Mouse (Mus musculus) lung, postnatal 10 days (tissue): Measurements from ENCODE around the gene Ccl28.
"Not testable (repeated sequence)": the region's sequence is repeated elsewhere in the genome, so short reads cannot be mapped to it uniquely, and the experiment has no call there.

Experiments
- DNase-seq: peaks from one replicate; pipeline ENCODE4 v3.0.0; 2021

Gene Ccl28

GRCm38 (mm10) chr13:119623634-119624033 lies at the start of gene Ccl28:
TSS of gene Ccl28 (plus strand) at chr13:119623819.
- no peak for DNase-seq

DNA sequence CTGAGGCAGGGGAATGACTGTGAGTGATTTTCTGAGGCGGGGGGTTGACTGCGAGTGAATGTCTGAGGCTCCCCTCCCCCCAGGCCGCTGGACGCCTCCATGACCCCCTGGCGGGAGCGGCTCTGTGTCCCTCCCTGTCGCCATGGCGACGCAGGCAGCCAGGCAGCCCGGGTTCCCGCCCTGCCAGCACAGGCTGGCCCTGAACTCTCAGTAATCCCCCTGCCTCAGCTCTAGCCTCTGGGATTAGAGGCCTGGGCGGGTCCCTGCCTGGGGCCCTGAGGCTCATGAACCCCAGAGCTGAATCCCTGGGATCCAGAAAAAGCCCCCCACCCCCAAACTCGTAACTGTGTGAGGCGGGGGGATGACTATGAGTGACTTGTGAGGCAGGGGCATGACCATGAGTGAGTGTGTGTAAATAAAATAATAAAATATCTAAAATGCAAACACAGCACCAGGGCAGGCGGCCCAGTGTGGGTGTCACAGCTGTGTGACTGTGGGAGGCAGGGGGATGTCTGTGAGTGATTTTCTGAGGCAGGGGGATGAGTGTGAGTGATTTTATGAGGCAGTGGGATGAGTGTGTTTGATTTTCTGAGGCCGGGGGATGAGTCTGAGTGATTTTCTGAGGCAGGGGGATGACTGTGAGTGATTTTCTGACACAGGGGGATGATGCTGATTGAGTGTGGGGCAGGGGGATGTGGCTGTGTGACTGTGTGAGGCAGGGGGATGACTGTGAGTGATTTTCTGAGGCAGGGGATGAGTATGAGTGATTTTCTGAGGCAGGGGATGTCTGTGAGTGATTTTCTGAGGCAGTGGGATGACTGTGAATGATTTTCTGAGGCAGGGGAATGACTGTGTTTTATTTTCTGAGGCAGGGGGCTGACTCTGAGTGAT lies 27.1 kb upstream of the Ccl28 start:
- peak; percentile 36 for DNase-seq

GRCm38 (mm10) chr13:119598466-119598865 lies 25.2 kb upstream of the Ccl28 start:
- DNase-seq = peak; percentile 28

DNA sequence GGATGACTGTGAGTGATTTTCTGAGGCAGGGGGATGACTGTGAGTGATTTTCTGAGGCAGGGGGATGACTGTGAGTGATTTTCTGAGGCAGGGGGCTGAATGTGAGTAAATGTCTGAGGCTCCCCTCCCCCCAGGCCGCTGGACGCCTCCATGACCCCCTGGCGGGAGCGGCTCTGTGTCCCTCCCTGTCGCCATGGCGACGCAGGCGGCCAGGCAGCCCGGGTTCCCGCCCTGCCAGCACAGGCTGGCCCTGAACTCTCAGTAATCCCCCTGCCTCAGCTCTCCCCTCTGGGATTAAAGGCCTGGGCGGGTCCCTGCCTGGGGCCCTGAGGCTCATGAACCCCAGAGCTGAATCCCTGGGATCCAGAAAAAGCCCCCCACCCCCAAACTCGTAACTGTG lies 24.6 kb upstream of the Ccl28 start:
- peak; percentile 42 for DNase-seq

GRCm38 (mm10) chr13:119599498-119599897 lies 24.1 kb upstream of the Ccl28 start:
- not testable (repeated sequence) for DNase-seq

GRCm38 (mm10) chr13:119600166-119600565 lies 23.5 kb upstream of the Ccl28 start:
- peak; percentile 62 for DNase-seq

GRCm38 (mm10) chr13:119602688-119603331 lies 20.8 kb upstream of the Ccl28 start:
- peak; percentile 72 for DNase-seq

GRCm38 (mm10) chr13:119603890-119604289 lies 19.7 kb upstream of the Ccl28 start:
- not testable (repeated sequence) for DNase-seq

DNA sequence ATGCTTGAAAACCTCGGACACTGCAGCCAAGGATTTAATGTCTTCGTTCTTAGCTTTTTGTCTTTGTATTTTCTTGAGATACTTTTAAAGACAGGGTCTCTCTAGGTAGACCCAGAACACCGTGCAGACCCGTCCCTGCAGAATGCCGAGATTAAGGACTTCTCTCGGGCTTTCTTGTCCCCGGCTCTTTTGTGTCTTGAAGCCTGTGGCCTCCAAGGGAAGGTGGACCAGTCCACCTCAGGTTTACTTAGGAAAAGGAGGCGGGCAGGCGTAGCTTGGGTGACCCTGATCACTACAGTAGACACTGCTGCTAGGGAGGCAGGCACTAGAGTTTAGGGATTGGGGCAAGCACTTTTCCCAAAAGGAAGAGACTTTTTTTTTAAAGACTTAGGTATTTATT lies 19.3 kb upstream of the Ccl28 start:
- DNase-seq = not testable (repeated sequence)

DNA sequence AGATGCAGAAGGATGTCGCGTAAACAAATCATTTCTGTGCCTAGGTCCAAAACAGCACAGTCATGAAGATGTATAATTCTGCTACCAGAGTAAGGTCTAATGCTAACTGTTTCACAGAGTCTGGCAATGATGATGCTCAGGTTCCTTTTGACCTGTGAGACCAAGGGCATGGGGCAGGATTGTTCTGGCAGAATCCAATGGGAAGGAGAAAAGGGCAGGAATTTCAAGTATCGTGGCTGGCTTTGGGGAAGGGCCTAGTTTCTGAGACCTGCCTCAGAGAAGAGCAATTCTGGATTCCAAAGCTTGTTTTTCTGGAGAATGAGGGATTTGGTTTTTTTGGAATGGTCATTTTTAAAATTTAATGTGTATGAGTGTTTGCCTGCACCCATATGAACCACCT lies 4.8 kb upstream of the Ccl28 start:
- no peak for DNase-seq

DNA sequence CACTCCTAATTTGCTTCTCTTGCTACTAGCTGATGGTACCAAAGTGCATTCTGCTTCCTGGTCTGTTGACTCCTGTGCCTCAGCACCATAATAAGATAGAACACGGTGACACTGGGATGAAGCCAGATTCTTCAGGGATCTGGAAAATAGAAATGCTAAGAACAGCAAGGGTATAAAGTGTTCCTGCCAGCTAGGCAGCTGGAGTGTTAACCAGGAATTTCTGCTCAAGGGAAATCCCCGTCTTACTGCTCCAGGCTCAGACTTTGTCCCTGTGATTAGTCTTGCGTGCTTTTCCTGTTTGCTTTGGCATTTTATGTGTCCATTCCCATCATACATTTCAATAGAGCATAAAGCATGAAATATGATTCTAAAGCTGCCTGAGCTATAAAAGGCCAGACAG lies 3.9 kb upstream of the Ccl28 start:
- DNase-seq = no peak

DNA sequence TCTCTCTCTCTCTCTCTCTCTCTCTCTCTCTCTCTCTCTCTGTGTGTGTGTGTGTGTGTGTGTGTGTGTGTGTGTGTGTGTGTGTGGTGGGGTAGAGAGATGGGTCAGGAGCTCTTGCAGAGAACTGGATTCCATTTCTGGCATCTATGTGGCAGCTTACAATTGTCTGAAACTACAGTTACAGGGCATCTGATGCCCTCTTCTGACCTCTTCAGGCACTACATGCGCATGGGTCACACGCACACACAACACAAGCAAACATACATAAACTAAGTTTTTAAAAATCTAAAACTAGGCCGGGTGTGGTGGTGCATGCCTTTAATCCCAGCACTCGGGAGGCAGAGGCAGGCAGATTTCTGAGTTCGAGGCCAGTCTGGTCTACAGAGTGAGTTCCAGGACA lies 2.3 kb downstream of the Ccl28 start:
- peak; percentile 19 for DNase-seq

GRCm38 (mm10) chr13:119631482-119632155 lies 8.0 kb downstream of the Ccl28 start:
- DNase-seq = peak; percentile 92

DNA sequence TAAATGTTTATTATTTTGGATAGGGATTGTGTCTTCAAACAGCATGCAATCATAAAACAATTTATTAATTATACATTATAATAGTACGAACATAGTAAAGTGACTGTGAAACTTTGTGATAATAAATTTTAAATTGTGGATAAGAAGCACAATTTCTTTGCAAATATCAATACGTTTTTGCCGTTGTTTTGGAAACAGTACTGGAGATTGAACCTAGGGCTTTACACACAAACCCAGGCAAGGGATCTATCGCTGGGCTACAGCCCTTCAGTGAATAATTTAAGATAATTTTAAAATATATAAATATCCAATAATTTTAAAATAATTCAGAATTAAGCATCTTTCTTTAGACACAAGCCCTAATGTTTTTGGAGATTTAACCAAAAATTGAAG lies 8.5 kb downstream of the Ccl28 start:
- DNase-seq = no peak

GRCm38 (mm10) chr13:119635496-119635895 lies 11.9 kb downstream of the Ccl28 start:
- no peak for DNase-seq

GRCm38 (mm10) chr13:119637837-119638236 lies 14.2 kb downstream of the Ccl28 start:
- DNase-seq = no peak

GRCm38 (mm10) chr13:119638449-119638848 lies 14.8 kb downstream of the Ccl28 start:
- DNase-seq = no peak

GRCm38 (mm10) chr13:119639302-119639701 lies 15.7 kb downstream of the Ccl28 start:
- DNase-seq = no peak

DNA sequence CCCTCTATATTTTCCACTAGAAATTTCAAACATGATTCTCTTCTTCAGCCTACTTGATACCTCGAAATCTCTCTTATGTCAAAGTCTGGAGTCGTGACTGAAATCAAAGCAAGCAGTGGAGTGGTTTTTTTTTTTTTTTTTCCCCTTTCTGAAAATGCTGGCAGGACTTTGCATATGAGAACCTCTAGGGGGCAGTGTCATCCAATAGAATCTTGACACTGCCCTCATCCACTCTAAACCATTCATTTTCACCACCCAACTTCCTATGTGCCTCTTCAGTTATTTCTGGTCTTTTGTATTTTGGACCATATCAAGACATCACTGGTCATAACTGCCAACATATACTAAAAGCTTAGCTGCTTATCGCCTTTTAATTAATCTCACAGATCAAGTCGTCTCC lies 16.9 kb downstream of the Ccl28 start:
- DNase-seq = peak; percentile 47

DNA sequence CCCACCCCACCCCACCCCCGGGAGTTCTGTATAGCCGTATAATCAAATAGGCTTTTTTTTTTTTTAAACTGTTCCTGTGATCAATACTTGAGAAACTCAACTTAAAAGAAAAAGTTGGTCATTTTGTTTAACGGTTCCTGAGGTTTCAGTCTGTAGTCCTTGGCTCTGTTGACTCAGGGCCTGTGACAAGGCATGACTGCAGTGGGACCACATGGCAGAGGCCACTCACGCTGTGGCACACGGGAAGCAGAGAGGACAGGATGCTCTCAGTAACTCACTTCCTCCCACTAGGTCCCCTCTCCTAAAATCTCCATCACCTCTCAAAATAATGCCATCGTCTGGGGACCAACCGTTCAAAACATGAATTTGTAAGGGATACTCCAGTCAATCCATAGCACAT lies 17.5 kb downstream of the Ccl28 start:
- no peak for DNase-seq

DNA sequence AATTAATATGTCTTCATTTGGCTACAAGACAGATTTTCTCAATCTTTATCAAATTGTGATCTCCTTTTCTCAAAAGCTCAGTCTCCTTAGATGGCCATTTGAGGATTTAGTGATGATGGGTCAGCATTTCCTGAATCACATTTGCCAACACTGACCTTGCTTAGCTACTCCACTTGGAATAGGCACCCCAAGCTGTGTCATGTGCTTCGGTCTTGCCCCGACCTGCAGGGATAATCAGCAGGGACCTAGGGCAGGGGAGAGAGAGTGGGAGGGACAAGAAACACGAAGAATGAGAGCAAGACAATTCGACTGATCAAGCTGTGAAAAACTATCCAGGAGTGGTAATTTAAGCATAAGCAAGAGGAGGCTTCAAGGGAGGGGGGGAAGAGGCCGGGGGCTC lies 21.1 kb downstream of the Ccl28 start:
- DNase-seq = no peak

DNA sequence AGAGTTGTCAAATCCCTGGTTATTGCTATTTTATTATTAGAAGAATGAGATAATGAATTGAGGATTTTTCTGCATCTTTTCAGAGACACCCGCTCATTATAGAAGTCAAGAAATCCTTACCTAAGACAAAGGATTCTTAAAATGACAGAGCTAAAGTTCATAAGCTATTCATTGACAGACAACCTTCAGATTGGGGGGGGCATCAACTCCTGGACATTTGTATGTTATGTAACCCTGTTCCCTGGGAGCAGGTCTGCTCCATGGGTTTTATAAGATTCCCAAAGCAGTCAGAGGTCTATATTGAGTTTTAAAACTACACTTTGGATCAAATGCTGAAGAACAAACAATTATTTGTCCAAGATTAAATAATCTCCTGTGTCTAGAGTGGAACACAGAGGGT lies 22.9 kb downstream of the Ccl28 start:
- DNase-seq = no peak

- DNase-seq = no peak
These were observed 25.5 kb downstream of the Ccl28 start for GRCm38 (mm10) chr13:119648891-119649698.
